Mouse (Mus musculus) stomach, postnatal 0 days (tissue): Measurements from ENCODE around the gene Rasip1.

Experiments
- CTCF ChIP-seq: IDR thresholded peaks from 2 replicates; pipeline ENCODE4 v1.5.1; 2016; ENCODE audit warnings: antibody characterized with exemption, low read depth, mild to moderate bottlenecking, moderate library complexity
- EP300 ChIP-seq: optimal IDR thresholded peaks from 2 replicates; pipeline ENCODE3; 2016; ENCODE audit warnings: antibody characterized with exemption

GRCm38 (mm10) chr7:45665303-45666138, 38.2 kb downstream of the Rasip1 start:
- no peak for TF ChIP-seq CTCF
- no peak for TF ChIP-seq EP300
